Mouse (Mus musculus) embryonic fibroblast, embryonic 13.5 days (primary cell): ENCODE results near the gene Hnrnpd. TPM values are rescaled to one million over a fixed set of nuclear protein-coding genes. Genes with fewer than 3 reads are reported as not detected.

Experiments used
- H3K27ac ChIP-seq: 2 replicates; pipeline ENCODE4 v1.5.1; 2012; ENCODE audit warnings: low read length, control low read depth, inconsistent platforms; ENCODE audit not compliant: insufficient read depth
- H3K4me1 ChIP-seq: 2 replicates; pipeline ENCODE4 v1.6.1; 2011; ENCODE audit warnings: low read length; ENCODE audit not compliant: control insufficient read depth, insufficient read depth
- H3K4me3 ChIP-seq: 2 replicates; pipeline ENCODE4 v1.5.1; 2011; ENCODE audit warnings: mild to moderate bottlenecking, control low read depth, low read length; ENCODE audit not compliant: insufficient read depth
- CTCF ChIP-seq: IDR thresholded peaks from 2 replicates; pipeline ENCODE4 v1.5.1; 2011; ENCODE audit warnings: mild to moderate bottlenecking, control low read depth, low read length, moderate library complexity, borderline replicate concordance; ENCODE audit not compliant: insufficient read depth
- POLR2A ChIP-seq: IDR thresholded peaks from 2 replicates; pipeline ENCODE4 v1.6.1; 2011; ENCODE audit warnings: low read depth, mild to moderate bottlenecking, control low read depth, low read length, moderate library complexity
- polyA plus RNA-seq: library from polyadenylated mRNA; stranded (reverse); fragments of >200 nt; gene quantifications from 2 replicates; pipeline ENCODE4 v1.2.4, GENCODE M21; 2011; ENCODE audit warnings: low read depth; ENCODE audit not compliant: missing spikeins, insufficient read length

Hnrnpd gene
- polyA plus RNA-seq, 1 experiment = 380 TPM

GRCm38 (mm10) chr5:100003895-100004294 is 25.2 kb upstream of the Hnrnpd start:
- no peak for TF ChIP-seq CTCF
- no peak for TF ChIP-seq POLR2A
- no peaks in the 10 kb centered on the region for H3K4me1 ChIP-seq
- H3K4me3 ChIP-seq = no peak overlapping the region
- no peak overlapping the region for H3K27ac ChIP-seq

- Histone ChIP-seq H3K4me1 (no peaks in the 10 kb centered on the region), H3K4me3 (no peak overlapping the region), H3K27ac (no peak overlapping the region)
- TF ChIP-seq CTCF = no peak
- no peak for TF ChIP-seq POLR2A
Observed at GRCm38 (mm10) chr5:100000500-100000899, 21.8 kb upstream of the Hnrnpd start.

- Histone ChIP-seq H3K4me3 (no peak overlapping the region), H3K4me1 (no peaks in the 10 kb centered on the region), H3K27ac (no peak overlapping the region)
- TF ChIP-seq CTCF (no peak), POLR2A (no peak)
Observed at GRCm38 (mm10) chr5:100000048-100000447, 21.3 kb upstream of the Hnrnpd start.

- Histone ChIP-seq H3K4me1 (no peaks in the 10 kb centered on the region), H3K27ac (no peak overlapping the region), H3K4me3 (no peak overlapping the region)
- TF ChIP-seq POLR2A (no peak), CTCF (no peak)
Observed at GRCm38 (mm10) chr5:99994680-99995079, 15.9 kb upstream of the Hnrnpd start.

- Histone ChIP-seq H3K4me1 (no peaks in the 10 kb centered on the region), H3K4me3 (no peak overlapping the region), H3K27ac (no peak overlapping the region)
- TF ChIP-seq CTCF = no peak
- TF ChIP-seq POLR2A = no peak
Observed at GRCm38 (mm10) chr5:99994166-99994565, 15.4 kb upstream of the Hnrnpd start.

GRCm38 (mm10) chr5:99983452-99984061 is 4.8 kb upstream of the Hnrnpd start:
- TF ChIP-seq POLR2A (no peak), CTCF (no peak)
- H3K27ac ChIP-seq = no peak overlapping the region
- H3K4me3 ChIP-seq = no peak overlapping the region
- no peaks in the 10 kb centered on the region for H3K4me1 ChIP-seq

- Histone ChIP-seq H3K4me1 (peaks cover 9% of the 10 kb centered on the region), H3K4me3 (peak overlapping the region; percentile 96), H3K27ac (peak overlapping the region; percentile 3; the same call in 1 of the 2 replicates)
- TF ChIP-seq POLR2A (peak; percentile 37; the same call in 1 of the 2 replicates), CTCF (no peak)
Observed at GRCm38 (mm10) chr5:99977516-99978301, 1.0 kb downstream of the Hnrnpd start.

- H3K27ac ChIP-seq = no peak overlapping the region
- peaks cover 9% of the 10 kb centered on the region for H3K4me1 ChIP-seq
- no peak for TF ChIP-seq CTCF
- TF ChIP-seq POLR2A = no peak
- peak overlapping the region; percentile 96 for H3K4me3 ChIP-seq
Observed at GRCm38 (mm10) chr5:99976334-99976955, 2.3 kb downstream of the Hnrnpd start.

- no peak overlapping the region for H3K27ac ChIP-seq
- TF ChIP-seq POLR2A (no peak), CTCF (no peak)
- peaks cover 9% of the 10 kb centered on the region for H3K4me1 ChIP-seq
- H3K4me3 ChIP-seq = peak overlapping the region; percentile 36; the same call in 1 of the 2 replicates
Observed at GRCm38 (mm10) chr5:99975776-99976175, 3.0 kb downstream of the Hnrnpd start.

GRCm38 (mm10) chr5:99975061-99975460 is 3.7 kb downstream of the Hnrnpd start:
- no peak overlapping the region for H3K27ac ChIP-seq
- peaks cover 9% of the 10 kb centered on the region for H3K4me1 ChIP-seq
- no peak for TF ChIP-seq CTCF
- no peak for TF ChIP-seq POLR2A
- H3K4me3 ChIP-seq = peak overlapping the region; percentile 16; the same call in 1 of the 2 replicates

GRCm38 (mm10) chr5:99973941-99974340 is 4.8 kb downstream of the Hnrnpd start:
- Histone ChIP-seq H3K4me3 (peak overlapping the region; percentile 6; the same call in 1 of the 2 replicates), H3K4me1 (peaks cover 9% of the 10 kb centered on the region), H3K27ac (peak overlapping the region; percentile 67)
- TF ChIP-seq POLR2A = no peak
- TF ChIP-seq CTCF = no peak
